Mouse (Mus musculus) embryonic stem cell, embryonic (primary cell): ENCODE data around the gene Banp.

Experiments
- CTCF ChIA-PET, 4 experiments: fragments of 300-600 bp in 2 of 4; fragments of 350-600 bp in 2 of 4; sonication (Branson Sonifier 250); formaldehyde crosslinking; loops; one replicate each; lab custom pipeline; 2022; ENCODE audit warnings: inconsistent platforms in 2 of 4; lab: Charles Lee
- POLR2A ChIA-PET, 4 experiments: fragments of 300-600 bp in 2 of 4; fragments of 350-600 bp in 2 of 4; sonication (Branson Sonifier 250); formaldehyde crosslinking; loops; one replicate each; lab custom pipeline; 2022; ENCODE audit warnings: antibody characterized with exemption in 4 of 4, inconsistent platforms in 1 of 4; lab: Charles Lee

Gene Banp

GRCm38 (mm10) chr8:121973906-121974305, 24.4 kb downstream of the Banp start:
- ChIA-PET POLR2A (interaction anchor here (0.6 to 1.8 kb wide), 7 partner anchors 9 to 388 kb away, joined by 3 to 5 read pairs (median 3); no protein-coding TSS in a partner anchor), CTCF (interaction anchor here (0.5 to 1.1 kb wide), 4 partner anchors 13 to 108 kb away, joined by 3 read pairs; no protein-coding TSS in a partner anchor)

- POLR2A ChIA-PET, result interaction anchor here (0.6 to 1.9 kb wide), 23 partner anchors 10 to 392 kb away, joined by 3 to 11 read pairs (median 4); partner anchors contain the start of gene Banp (in 1 of the 4)
- CTCF ChIA-PET, result interaction anchor here (0.5 to 2.3 kb wide), 77 partner anchors 10 to 400 kb away, joined by 3 to 20 read pairs (median 4); partner anchors contain the start of gene Zfpm1 (in 1 of the 4)
Measured at GRCm38 (mm10) chr8:121977819-121978590, 28.5 kb downstream of the Banp start.

GRCm38 (mm10) chr8:121978670-121979069, 29.1 kb downstream of the Banp start:
- CTCF ChIA-PET, result interaction anchor here (0.5 to 2.3 kb wide), 49 partner anchors 9 to 413 kb away, joined by 3 to 20 read pairs (median 5); partner anchors contain the start of gene Zfpm1 (in 1 of the 4)

GRCm38 (mm10) chr8:121980792-121981519, 31.4 kb downstream of the Banp start:
- POLR2A ChIA-PET, result interaction anchor here in 2 of 4 experiments (1.0 to 2.2 kb wide), 3 partner anchors 12 to 25 kb away, joined by 3 to 5 read pairs (median 3); no protein-coding TSS in a partner anchor
- CTCF ChIA-PET, result interaction anchor here in 2 of 4 experiments (0.6 to 0.7 kb wide), 2 partner anchors 8 to 9 kb away, joined by 3 to 4 read pairs; no protein-coding TSS in a partner anchor

More at GRCm38 (mm10) chr8:121978670-121979069, 29.1 kb downstream of the Banp start:
- POLR2A ChIA-PET, result interaction anchor here in 3 of 4 experiments (0.8 to 1.9 kb wide), 14 partner anchors 9 to 291 kb away, joined by 3 to 11 read pairs (median 4); no protein-coding TSS in a partner anchor

- POLR2A ChIA-PET, result interaction anchor here in 2 of 4 experiments (1.0 to 2.2 kb wide), 4 partner anchors 7 to 26 kb away, joined by 3 to 5 read pairs (median 4); no protein-coding TSS in a partner anchor
- CTCF ChIA-PET, result interaction anchor here in 3 of 4 experiments (0.6 to 0.7 kb wide), 3 partner anchors 9 to 43 kb away, joined by 3 to 4 read pairs (median 3); no protein-coding TSS in a partner anchor
Measured at GRCm38 (mm10) chr8:121981520-121981895, 32.0 kb downstream of the Banp start.

GRCm38 (mm10) chr8:121985673-121986072, 36.1 kb downstream of the Banp start:
- CTCF ChIA-PET, result interaction anchor here in 2 of 4 experiments (0.7 to 1.1 kb wide), 2 partner anchors 15 to 284 kb away, joined by 3 to 4 read pairs; no protein-coding TSS in a partner anchor
- POLR2A ChIA-PET, result interaction anchor here in 1 of 4 experiments (1.4 to 1.7 kb wide), 2 partner anchors 11 to 24 kb away, joined by 3 read pairs; no protein-coding TSS in a partner anchor

GRCm38 (mm10) chr8:121987892-121988291, 38.3 kb downstream of the Banp start:
- CTCF ChIA-PET, result interaction anchor here in 3 of 4 experiments (0.7 to 2.4 kb wide), 5 partner anchors 10 to 282 kb away, joined by 3 to 14 read pairs (median 4); no protein-coding TSS in a partner anchor
- POLR2A ChIA-PET, result interaction anchor here in 1 of 4 experiments (1.1 to 1.7 kb wide), 3 partner anchors 9 to 35 kb away, joined by 3 to 10 read pairs (median 5); no protein-coding TSS in a partner anchor

- POLR2A ChIA-PET, result interaction anchor here in 1 of 4 experiments (1.1 to 1.4 kb wide), 4 partner anchors 26 to 140 kb away, joined by 3 to 5 read pairs (median 4); no protein-coding TSS in a partner anchor
- CTCF ChIA-PET, result interaction anchor here in 2 of 4 experiments (0.8 to 1.0 kb wide), 2 partner anchors 56 to 279 kb away, joined by 3 read pairs; no protein-coding TSS in a partner anchor
Measured at GRCm38 (mm10) chr8:121990506-121991255, 41.1 kb downstream of the Banp start.

- ChIA-PET POLR2A (interaction anchor here in 1 of 4 experiments (1.4 to 1.6 kb wide), 2 partner anchors 18 to 141 kb away, joined by 4 read pairs; no protein-coding TSS in a partner anchor), CTCF (no interaction called here)
Measured at GRCm38 (mm10) chr8:121991611-121992010, 42.1 kb downstream of the Banp start.

GRCm38 (mm10) chr8:121992911-121993310, 43.4 kb downstream of the Banp start:
- ChIA-PET POLR2A (interaction anchor here in 2 of 4 experiments (0.6 to 1.6 kb wide), 5 partner anchors 8 to 1052 kb away, joined by 3 to 4 read pairs (median 3); no protein-coding TSS in a partner anchor), CTCF (interaction anchor here in 2 of 4 experiments (1.0 to 1.8 kb wide), 2 partner anchors 15 kb away, joined by 4 to 5 read pairs; no protein-coding TSS in a partner anchor)

- POLR2A ChIA-PET, result interaction anchor here in 2 of 4 experiments (0.6 to 1.7 kb wide), 3 partner anchors 44 to 1457 kb away, joined by 3 to 6 read pairs (median 6); no protein-coding TSS in a partner anchor
- CTCF ChIA-PET, result interaction anchor here in 3 of 4 experiments (0.6 to 2.4 kb wide), 3 partner anchors 17 to 463 kb away, joined by 3 to 7 read pairs (median 5); no protein-coding TSS in a partner anchor
Measured at GRCm38 (mm10) chr8:121995112-121995511, 45.6 kb downstream of the Banp start.

GRCm38 (mm10) chr8:121995895-121996294, 46.3 kb downstream of the Banp start:
- CTCF ChIA-PET, result interaction anchor here in 1 of 4 experiments (2.4 kb wide), 1 partner anchor 18 kb away, joined by 7 read pairs; no protein-coding TSS in a partner anchor
- POLR2A ChIA-PET, result no interaction called here

GRCm38 (mm10) chr8:121998631-121999030, 49.1 kb downstream of the Banp start:
- POLR2A ChIA-PET, result interaction anchor here in 1 of 4 experiments (1.4 kb wide), 1 partner anchor 10 kb away, joined by 4 read pairs; no protein-coding TSS in a partner anchor
- CTCF ChIA-PET, result interaction anchor here in 1 of 4 experiments (0.6 to 1.2 kb wide), 2 partner anchors 21 to 119 kb away, joined by 3 read pairs; no protein-coding TSS in a partner anchor

GRCm38 (mm10) chr8:121999211-121999610, 49.7 kb downstream of the Banp start:
- ChIA-PET POLR2A (no interaction called here), CTCF (interaction anchor here in 1 of 4 experiments (1.2 kb wide), 1 partner anchor 21 kb away, joined by 3 read pairs; no protein-coding TSS in a partner anchor)

GRCm38 (mm10) chr8:122001339-122002115, 52.0 kb downstream of the Banp start:
- POLR2A ChIA-PET, result interaction anchor here in 3 of 4 experiments (0.7 to 2.0 kb wide), 14 partner anchors 9 to 153 kb away, joined by 3 to 10 read pairs (median 3); no protein-coding TSS in a partner anchor
- CTCF ChIA-PET, result interaction anchor here (0.5 to 1.9 kb wide), 19 partner anchors 9 to 151 kb away, joined by 3 to 9 read pairs (median 4); no protein-coding TSS in a partner anchor
